Mouse (Mus musculus) C2C12 (cell line): Measurements from ENCODE around the gene Phf11c. TPM values are rescaled to one million over a fixed set of nuclear protein-coding genes. Genes with fewer than 3 reads are reported as not detected.
"Not testable (repeated sequence)": the region's sequence is repeated elsewhere in the genome, so short reads cannot be mapped to it uniquely, and the experiment has no call there.

ENCODE experiments used
- H3K27me3 ChIP-seq: one replicate; pipeline ENCODE4 v1.6.1; 2011; ENCODE audit not compliant: control insufficient read depth, insufficient read depth, insufficient read length
- H3K36me3 ChIP-seq: one replicate; pipeline ENCODE4 v1.6.1; 2011; ENCODE audit not compliant: control insufficient read depth, insufficient read depth
- H3K4me3 ChIP-seq: one replicate; pipeline ENCODE4 v1.5.1; 2011; ENCODE audit warnings: mild to moderate bottlenecking, control low read depth; ENCODE audit not compliant: poor library complexity, insufficient read depth, severe bottlenecking
- H3K79me2 ChIP-seq: one replicate; pipeline ENCODE4 v1.6.1; 2011; ENCODE audit not compliant: control insufficient read depth, insufficient read depth
- H3K79me3 ChIP-seq: one replicate; pipeline ENCODE4 v1.6.1; 2011; ENCODE audit warnings: low read depth, control low read depth
- H3ac ChIP-seq: one replicate; pipeline ENCODE3; 2011; ENCODE audit warnings: low read depth; ENCODE audit not compliant: control insufficient read depth, insufficient read length
- CEBPB ChIP-seq: IDR thresholded peaks from one replicate; pipeline ENCODE4 v1.6.1; 2011; ENCODE audit warnings: low read depth, mild to moderate bottlenecking, control low read depth, moderate library complexity
- CTCF ChIP-seq: IDR thresholded peaks from one replicate; pipeline ENCODE4 v1.5.1; 2011; ENCODE audit not compliant: control insufficient read depth, insufficient read depth, insufficient read length
- FOSL1 ChIP-seq: IDR thresholded peaks from one replicate; pipeline ENCODE4 v1.8.0; 2011; ENCODE audit warnings: mild to moderate bottlenecking, low read length; ENCODE audit not compliant: poor library complexity, insufficient read depth, severe bottlenecking
- MAX ChIP-seq: IDR thresholded peaks from one replicate; pipeline ENCODE4 v1.6.1; 2011; ENCODE audit warnings: mild to moderate bottlenecking, control low read depth
- MYOD1 ChIP-seq: IDR thresholded peaks from one replicate; pipeline ENCODE4 v1.6.1; 2011; ENCODE audit warnings: low read depth; ENCODE audit not compliant: control insufficient read depth, insufficient read length
- MYOG ChIP-seq: IDR thresholded peaks from one replicate; pipeline ENCODE4 v1.6.1; 2011; ENCODE audit not compliant: control insufficient read depth, insufficient read length; ENCODE audit errors: extremely low read depth
- USF1 ChIP-seq: IDR thresholded peaks from one replicate; pipeline ENCODE4 v1.6.1; 2011; ENCODE audit warnings: low read depth, mild to moderate bottlenecking, control low read depth, moderate library complexity
- polyA plus RNA-seq: library from polyadenylated mRNA; unstranded; fragments of >200 nt; fragmentation: generic; extraction: Trizol; gene quantifications from one replicate; pipeline ENCODE4 v1.2.1, GENCODE M21; 2012; ENCODE audit warnings: missing spikeins

The Phf11c gene
- polyA plus RNA-seq, 1 experiment: 0.18 TPM

DNA sequence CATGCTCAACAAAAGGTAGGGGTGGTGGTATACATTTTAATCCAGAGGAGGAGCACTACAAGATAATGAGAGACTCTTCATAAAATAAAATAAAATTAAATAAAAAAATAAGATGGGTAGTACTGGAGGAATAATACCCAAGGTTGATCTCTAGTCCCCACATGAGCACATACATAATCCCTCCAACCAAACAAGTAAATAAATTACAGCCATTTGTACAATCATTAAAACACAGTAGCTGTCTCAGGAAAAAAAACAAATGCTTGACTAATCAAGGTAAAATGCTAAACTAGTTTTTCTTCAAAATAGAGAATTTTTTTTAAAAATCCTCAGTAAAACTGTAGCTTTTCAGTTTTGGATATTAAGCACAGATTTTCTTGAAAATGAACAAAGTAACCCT lies 40.0 kb upstream of the Phf11c start:
- Histone ChIP-seq H3K4me3 (no peak overlapping the region), H3K36me3 (peaks cover 10% of the 10 kb centered on the region), H3K79me2 (peaks cover 20% of the 10 kb centered on the region), H3K27me3 (no peaks in the 10 kb centered on the region), H3K79me3 (peaks cover 17% of the 10 kb centered on the region), H3ac (no peak overlapping the region)
- TF ChIP-seq FOSL1: no peak
- TF ChIP-seq CTCF: no peak
- TF ChIP-seq USF1: no peak
- no peak for TF ChIP-seq MYOD1
- TF ChIP-seq MAX: no peak
- TF ChIP-seq MYOG: no peak
- TF ChIP-seq CEBPB: no peak

GRCm38 (mm10) chr14:59433902-59434301 lies 38.7 kb upstream of the Phf11c start:
- Histone ChIP-seq H3ac (no peak overlapping the region), H3K27me3 (no peaks in the 10 kb centered on the region), H3K36me3 (peaks cover 10% of the 10 kb centered on the region), H3K79me2 (peaks cover 7% of the 10 kb centered on the region), H3K4me3 (no peak overlapping the region), H3K79me3 (peaks cover 4% of the 10 kb centered on the region)
- no peak for TF ChIP-seq CTCF
- TF ChIP-seq USF1: no peak
- no peak for TF ChIP-seq MYOG
- no peak for TF ChIP-seq CEBPB
- TF ChIP-seq MAX: no peak
- TF ChIP-seq FOSL1: no peak
- TF ChIP-seq MYOD1: no peak

DNA sequence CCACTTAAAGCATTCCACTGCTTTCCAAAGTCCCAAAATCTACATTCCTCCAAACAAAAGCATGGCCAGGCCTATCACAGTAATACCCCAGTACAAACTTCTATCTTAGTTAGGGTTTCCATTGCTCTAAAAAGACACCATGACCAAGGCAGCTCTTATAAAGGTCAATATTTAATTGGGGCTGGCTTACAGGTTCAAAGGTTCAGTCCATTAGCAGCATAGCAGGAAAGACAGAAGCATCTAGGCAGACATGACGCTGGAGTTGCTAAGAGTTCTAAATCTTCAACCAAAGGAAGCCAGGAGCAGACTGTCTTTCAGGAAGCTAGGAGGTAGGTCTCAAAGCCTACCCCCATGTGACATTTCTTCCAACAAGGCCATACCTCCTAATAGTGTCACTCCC lies 35.4 kb upstream of the Phf11c start:
- H3K79me2 ChIP-seq: no peaks in the 10 kb centered on the region
- no peak overlapping the region for H3ac ChIP-seq
- H3K79me3 ChIP-seq: no peaks in the 10 kb centered on the region
- TF ChIP-seq MYOG: no peak
- no peak for TF ChIP-seq CTCF
- no peak for TF ChIP-seq CEBPB
- TF ChIP-seq MAX: no peak
- no peak for TF ChIP-seq USF1
- no peak for TF ChIP-seq MYOD1
- no peak for TF ChIP-seq FOSL1
- no peaks in the 10 kb centered on the region for H3K36me3 ChIP-seq
- H3K27me3 ChIP-seq: no peaks in the 10 kb centered on the region
- no peak overlapping the region for H3K4me3 ChIP-seq

DNA sequence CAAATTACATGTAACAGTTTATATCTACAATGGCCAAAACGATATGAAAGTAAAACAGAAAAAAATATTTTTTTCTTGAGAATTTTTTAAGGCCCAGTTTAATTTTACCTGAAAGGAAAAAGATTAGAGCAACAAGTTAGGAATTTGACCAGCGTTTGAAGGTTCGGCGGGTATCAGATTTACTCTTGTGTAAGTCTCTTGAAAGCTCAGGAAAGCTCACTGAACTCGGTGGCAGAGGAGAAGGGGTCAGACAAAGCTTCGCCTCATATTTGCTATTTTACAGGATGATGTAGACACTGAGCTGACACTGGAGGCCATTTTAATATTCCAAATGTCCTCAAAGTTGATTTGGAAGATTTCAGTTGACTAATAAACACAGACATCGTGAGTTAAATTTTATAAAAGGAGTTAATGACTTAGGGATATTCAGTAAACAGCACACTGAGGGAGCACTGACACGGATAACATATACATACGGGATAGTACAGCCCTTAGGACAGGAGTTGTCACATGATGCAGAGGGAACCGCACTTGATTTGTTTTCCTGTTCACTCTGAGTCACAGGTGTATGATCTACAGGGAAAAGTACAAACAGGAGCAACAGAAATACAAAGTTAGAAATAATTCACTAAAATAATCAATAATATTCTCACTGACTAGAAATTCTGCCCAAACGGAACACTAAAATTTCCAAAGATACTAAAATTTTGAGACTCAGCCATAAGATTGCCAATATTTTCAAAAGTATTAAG lies 27.9 kb upstream of the Phf11c start:
- no peak overlapping the region for H3K4me3 ChIP-seq
- peaks cover 27% of the 10 kb centered on the region for H3K36me3 ChIP-seq
- TF ChIP-seq MAX (no peak), CEBPB (no peak), FOSL1 (no peak), MYOG (no peak), MYOD1 (no peak), USF1 (no peak), CTCF (no peak)
- no peak overlapping the region for H3ac ChIP-seq
- H3K27me3 ChIP-seq: no peaks in the 10 kb centered on the region
- H3K79me2 ChIP-seq: no peaks in the 10 kb centered on the region
- H3K79me3 ChIP-seq: no peaks in the 10 kb centered on the region

GRCm38 (mm10) chr14:59418171-59418570 lies 23.0 kb upstream of the Phf11c start:
- TF ChIP-seq MYOD1: no peak
- no peak for TF ChIP-seq FOSL1
- TF ChIP-seq USF1: no peak
- TF ChIP-seq CEBPB: no peak
- TF ChIP-seq MAX: no peak
- TF ChIP-seq MYOG: no peak
- H3K4me3 ChIP-seq: no peak overlapping the region
- H3K79me2 ChIP-seq: no peaks in the 10 kb centered on the region
- H3ac ChIP-seq: no peak overlapping the region
- H3K79me3 ChIP-seq: no peaks in the 10 kb centered on the region
- H3K27me3 ChIP-seq: no peaks in the 10 kb centered on the region
- peaks cover 34% of the 10 kb centered on the region for H3K36me3 ChIP-seq

GRCm38 (mm10) chr14:59414979-59415378 lies 19.8 kb upstream of the Phf11c start:
- not testable (repeated sequence) for H3K27me3 ChIP-seq, H3K79me2 ChIP-seq, H3ac ChIP-seq, H3K4me3 ChIP-seq, H3K79me3 ChIP-seq
- peaks cover 39% of the 10 kb centered on the region for H3K36me3 ChIP-seq

GRCm38 (mm10) chr14:59396999-59397398 lies 1.8 kb upstream of the Phf11c start:
- H3K79me3 ChIP-seq: no peaks in the 10 kb centered on the region
- TF ChIP-seq CEBPB: no peak
- no peaks in the 10 kb centered on the region for H3K79me2 ChIP-seq
- H3K4me3 ChIP-seq: no peak overlapping the region
- no peaks in the 10 kb centered on the region for H3K27me3 ChIP-seq
- H3K36me3 ChIP-seq: peaks cover 8% of the 10 kb centered on the region
- H3ac ChIP-seq: no peak overlapping the region

- not testable (repeated sequence) for H3ac ChIP-seq, H3K79me2 ChIP-seq, H3K79me3 ChIP-seq, H3K36me3 ChIP-seq, H3K4me3 ChIP-seq, H3K27me3 ChIP-seq
These were observed 5.0 kb downstream of the Phf11c start for GRCm38 (mm10) chr14:59390181-59390580.
